Mouse (Mus musculus): ENCODE data around the gene Hexim2. TPM values are rescaled to one million over a fixed set of nuclear protein-coding genes. Genes with fewer than 3 reads are reported as not detected.
A peak's percentile ranks its signal among the peaks of the same experiment; 100 is the strongest.

Gene Hexim2
- 6.8 and 9.5 TPM in 2 replicates for polyA plus RNA-seq (2014; fragmentation: Nextera tagmentation; extraction: Ambion mirVana)

DNA sequence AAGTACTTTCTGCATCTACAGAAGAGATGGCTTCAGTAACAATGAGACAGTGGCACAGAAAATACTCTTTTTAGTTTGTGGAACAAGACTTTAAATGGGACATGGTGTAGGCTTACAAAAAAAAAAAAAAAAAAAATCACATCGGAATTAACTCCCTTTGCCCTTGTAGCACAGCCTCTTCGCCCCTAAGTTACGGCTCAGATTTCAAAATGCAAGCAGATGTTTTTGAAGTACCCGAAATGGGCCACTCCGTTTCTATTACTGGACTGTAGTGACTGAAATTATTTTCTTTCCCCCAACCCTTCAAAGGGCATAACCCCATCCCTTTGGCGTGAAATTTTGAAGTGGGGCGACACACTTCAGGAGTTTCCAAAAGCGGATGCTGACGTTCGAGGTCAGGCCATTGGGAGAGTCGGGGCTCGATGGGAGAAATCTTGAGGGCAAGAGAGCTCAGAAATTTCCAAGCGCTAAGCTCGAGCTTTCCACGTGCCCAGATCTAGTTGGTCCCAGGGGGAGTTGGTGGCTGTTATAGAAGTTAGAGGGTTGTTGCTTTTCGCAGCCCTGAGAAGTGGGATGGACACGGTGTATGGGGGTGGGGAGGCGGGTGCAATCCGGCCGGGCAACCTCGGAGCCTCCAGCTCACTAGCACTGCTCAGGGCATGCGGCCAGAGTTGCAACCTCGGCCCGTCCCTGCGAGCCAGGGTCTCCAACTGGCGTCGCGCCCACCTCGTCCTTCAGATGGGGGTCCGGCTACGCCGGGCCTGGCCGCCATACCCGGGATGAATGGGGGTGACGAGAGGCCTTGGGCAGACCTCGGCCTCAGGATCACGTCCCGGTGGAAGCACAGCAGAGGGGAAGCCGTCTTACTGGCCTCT lies at the start of gene Hexim2:
TSS of gene Hexim2 (plus strand) at position 729 of the 875 bp plus-strand sequence.
- 0 out of 2 replicates have a peak, but pooled peaks cover 7% of the 10 kb centered on the region for H3K36me3 ChIP-seq (ENCODE audit: control insufficient read depth, insufficient read depth, low read length)
- peak within 1 kb of the TSS; percentile 97 for H3K27ac ChIP-seq (replicated peaks; ENCODE audit: low read depth, low read length)
- DNase-seq (ENCODE audit: low spot score): peak; percentile 76
- H3K9me3 ChIP-seq (ENCODE audit: control insufficient read depth, low read length): no peaks in the 10 kb centered on the region
- H3K4me1 ChIP-seq (ENCODE audit: control insufficient read depth, insufficient read depth, low read length): peaks cover 26% of the 10 kb centered on the region
- no peaks in the 10 kb centered on the region for H3K27me3 ChIP-seq (replicated peaks; ENCODE audit: control insufficient read depth, insufficient read depth, low read length)
- under 1% methylated on average over 21 of the region's 39 CpGs for WGBS
- ATAC-seq (ENCODE audit: low read depth): peak; percentile 38
- H3K4me2 ChIP-seq (ENCODE audit: low read depth, low read length): peak within 1 kb of the TSS; percentile 69
- peak within 1 kb of the TSS; percentile 87 for H3K4me3 ChIP-seq (ENCODE audit: low read depth, low read length)
- peak within 1 kb of the TSS; percentile 100 for H3K9ac ChIP-seq (ENCODE audit: low read depth, low read length)

DNA sequence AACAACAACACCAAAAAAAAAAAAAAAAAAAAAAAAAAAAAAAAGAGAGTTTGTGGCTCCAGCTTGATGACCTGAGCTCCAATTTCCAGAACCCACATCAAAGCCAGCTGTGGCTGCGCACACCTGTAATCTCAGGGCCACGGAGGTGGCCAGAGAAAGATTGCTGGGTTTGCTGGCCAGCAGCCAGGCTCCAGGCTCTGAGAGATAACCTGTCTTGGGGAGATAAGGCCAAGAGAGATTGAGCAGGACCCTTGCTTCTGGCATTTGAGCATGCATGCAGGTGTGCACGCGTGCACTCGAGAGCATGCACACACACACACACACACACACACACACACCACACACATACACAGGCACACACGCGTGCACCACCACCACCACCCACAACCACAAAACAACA lies 38.9 kb upstream of the Hexim2 start:
- no peak for ATAC-seq (ENCODE audit: low read depth)
- H3K36me3 ChIP-seq (ENCODE audit: control insufficient read depth, insufficient read depth, low read length): no peaks in the 10 kb centered on the region
- WGBS: 86% methylated on average over 7 of the region's 7 CpGs

DNA sequence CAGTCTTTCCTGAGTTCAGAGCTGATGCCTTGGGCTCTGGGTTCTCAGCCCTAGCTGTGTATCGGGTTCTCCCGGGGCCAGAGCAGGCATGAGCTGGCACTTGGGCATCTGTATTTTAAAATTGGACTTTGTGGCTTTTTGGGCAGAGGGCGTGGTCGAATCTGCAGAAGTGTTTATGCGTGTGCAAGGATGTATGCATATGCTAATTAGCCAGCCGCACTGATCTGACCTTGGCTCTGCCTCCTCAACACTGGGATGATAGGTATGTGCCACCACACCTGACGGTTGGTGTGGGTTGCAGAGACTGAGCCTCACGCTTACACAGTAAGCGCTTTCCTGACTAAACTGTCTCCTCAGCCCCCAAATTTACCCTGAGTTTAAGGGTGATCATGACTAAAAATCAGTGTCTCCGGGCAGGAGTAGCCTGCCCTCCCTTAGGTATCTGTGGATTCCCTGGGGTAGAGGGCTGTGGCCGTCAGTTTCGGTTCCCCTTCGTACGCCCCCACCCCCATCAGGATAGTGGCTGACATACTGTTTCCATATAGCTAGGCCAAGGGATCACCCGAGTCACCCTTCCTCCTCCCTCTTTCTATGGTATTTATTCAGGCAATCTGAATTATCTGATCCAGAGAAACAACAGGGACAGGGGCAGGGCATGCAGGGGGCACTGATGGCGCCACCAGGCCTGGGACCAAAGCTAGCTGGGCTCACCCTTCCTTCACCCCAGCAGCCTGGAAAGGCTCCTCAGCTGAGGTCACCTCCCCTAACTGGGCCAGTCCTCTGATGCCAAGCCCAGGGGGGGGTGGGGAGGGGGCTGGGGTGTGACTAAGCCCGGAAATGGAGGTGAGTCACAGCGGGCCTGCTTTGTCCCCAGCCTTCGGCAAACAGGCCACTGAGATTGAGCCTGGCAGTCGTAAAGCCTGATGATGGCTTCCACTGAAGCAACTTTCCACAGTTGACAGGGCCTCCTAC lies 38.1 kb upstream of the Hexim2 start:
- Histone ChIP-seq H3K9ac (ENCODE audit: low read depth, low read length) (no peak overlapping the region), H3K27me3 (replicated peaks; ENCODE audit: control insufficient read depth, insufficient read depth, low read length) (no peaks in the 10 kb centered on the region), H3K27ac (replicated peaks; ENCODE audit: low read depth, low read length) (no peak overlapping the region), H3K4me3 (ENCODE audit: low read depth, low read length) (no peak overlapping the region), H3K4me2 (ENCODE audit: low read depth, low read length) (no peak overlapping the region), H3K36me3 (ENCODE audit: control insufficient read depth, insufficient read depth, low read length) (no peaks in the 10 kb centered on the region), H3K9me3 (ENCODE audit: control insufficient read depth, low read length) (no peaks in the 10 kb centered on the region), H3K4me1 (ENCODE audit: control insufficient read depth, insufficient read depth, low read length) (peaks cover 7% of the 10 kb centered on the region)
- WGBS: 67% methylated on average over 20 of the region's 20 CpGs
- DNase-seq (ENCODE audit: low spot score) (no peak), ATAC-seq (ENCODE audit: low read depth) (no peak)

More for the DNA sequence above, 38.9 kb upstream of the Hexim2 start:
- Histone ChIP-seq H3K4me3 (ENCODE audit: low read depth, low read length) (no peak overlapping the region), H3K27ac (replicated peaks; ENCODE audit: low read depth, low read length) (no peak overlapping the region), H3K4me2 (ENCODE audit: low read depth, low read length) (no peak overlapping the region), H3K9ac (ENCODE audit: low read depth, low read length) (no peak overlapping the region), H3K9me3 (ENCODE audit: control insufficient read depth, low read length) (no peaks in the 10 kb centered on the region), H3K4me1 (ENCODE audit: control insufficient read depth, insufficient read depth, low read length) (peaks cover 7% of the 10 kb centered on the region), H3K27me3 (replicated peaks; ENCODE audit: control insufficient read depth, insufficient read depth, low read length) (no peaks in the 10 kb centered on the region)
- no peak for DNase-seq (ENCODE audit: low spot score)

GRCm38 (mm10) chr11:103095107-103095670 lies 37.0 kb upstream of the Hexim2 start:
- Histone ChIP-seq H3K9me3 (ENCODE audit: control insufficient read depth, low read length) (no peaks in the 10 kb centered on the region), H3K36me3 (ENCODE audit: control insufficient read depth, insufficient read depth, low read length) (no peaks in the 10 kb centered on the region), H3K9ac (ENCODE audit: low read depth, low read length) (no peak overlapping the region), H3K27ac (replicated peaks; ENCODE audit: low read depth, low read length) (no peak overlapping the region), H3K27me3 (replicated peaks; ENCODE audit: control insufficient read depth, insufficient read depth, low read length) (peaks cover 5% of the 10 kb centered on the region), H3K4me2 (ENCODE audit: low read depth, low read length) (no peak overlapping the region), H3K4me1 (ENCODE audit: control insufficient read depth, insufficient read depth, low read length) (peaks cover 7% of the 10 kb centered on the region), H3K4me3 (ENCODE audit: low read depth, low read length) (no peak overlapping the region)
- no peak for ATAC-seq (ENCODE audit: low read depth)
- DNase-seq (ENCODE audit: low spot score): no peak
- WGBS: 73% methylated on average over 9 of the region's 9 CpGs

DNA sequence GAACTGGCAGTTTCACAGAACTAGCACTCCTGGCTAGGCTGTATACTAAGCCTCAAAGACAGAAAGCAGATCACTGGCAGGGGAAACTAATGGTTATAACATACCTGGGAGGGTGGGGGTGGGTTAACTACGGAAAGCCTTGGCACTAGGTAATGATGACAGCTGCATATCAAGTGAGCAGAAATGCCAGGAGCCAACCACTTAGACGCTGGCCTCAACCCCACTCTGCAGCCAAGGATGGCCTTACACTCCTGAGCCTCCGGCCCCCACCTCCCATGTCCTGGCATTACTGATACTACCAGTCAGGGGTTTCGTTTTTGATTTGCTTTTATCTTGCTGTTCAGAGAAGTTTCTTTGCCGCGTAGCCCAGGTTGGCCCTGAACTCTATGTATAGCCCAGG lies 36.4 kb upstream of the Hexim2 start:
- ATAC-seq (ENCODE audit: low read depth) (no peak), DNase-seq (ENCODE audit: low spot score) (no peak)
- Histone ChIP-seq H3K9ac (ENCODE audit: low read depth, low read length) (no peak overlapping the region), H3K4me2 (ENCODE audit: low read depth, low read length) (no peak overlapping the region), H3K27me3 (replicated peaks; ENCODE audit: control insufficient read depth, insufficient read depth, low read length) (peaks cover 11% of the 10 kb centered on the region), H3K27ac (replicated peaks; ENCODE audit: low read depth, low read length) (no peak overlapping the region), H3K9me3 (ENCODE audit: control insufficient read depth, low read length) (no peaks in the 10 kb centered on the region), H3K4me3 (ENCODE audit: low read depth, low read length) (no peak overlapping the region), H3K36me3 (ENCODE audit: control insufficient read depth, insufficient read depth, low read length) (no peaks in the 10 kb centered on the region), H3K4me1 (ENCODE audit: control insufficient read depth, insufficient read depth, low read length) (peaks cover 7% of the 10 kb centered on the region)
- WGBS: 92% methylated on average over 5 of the region's 6 CpGs

DNA sequence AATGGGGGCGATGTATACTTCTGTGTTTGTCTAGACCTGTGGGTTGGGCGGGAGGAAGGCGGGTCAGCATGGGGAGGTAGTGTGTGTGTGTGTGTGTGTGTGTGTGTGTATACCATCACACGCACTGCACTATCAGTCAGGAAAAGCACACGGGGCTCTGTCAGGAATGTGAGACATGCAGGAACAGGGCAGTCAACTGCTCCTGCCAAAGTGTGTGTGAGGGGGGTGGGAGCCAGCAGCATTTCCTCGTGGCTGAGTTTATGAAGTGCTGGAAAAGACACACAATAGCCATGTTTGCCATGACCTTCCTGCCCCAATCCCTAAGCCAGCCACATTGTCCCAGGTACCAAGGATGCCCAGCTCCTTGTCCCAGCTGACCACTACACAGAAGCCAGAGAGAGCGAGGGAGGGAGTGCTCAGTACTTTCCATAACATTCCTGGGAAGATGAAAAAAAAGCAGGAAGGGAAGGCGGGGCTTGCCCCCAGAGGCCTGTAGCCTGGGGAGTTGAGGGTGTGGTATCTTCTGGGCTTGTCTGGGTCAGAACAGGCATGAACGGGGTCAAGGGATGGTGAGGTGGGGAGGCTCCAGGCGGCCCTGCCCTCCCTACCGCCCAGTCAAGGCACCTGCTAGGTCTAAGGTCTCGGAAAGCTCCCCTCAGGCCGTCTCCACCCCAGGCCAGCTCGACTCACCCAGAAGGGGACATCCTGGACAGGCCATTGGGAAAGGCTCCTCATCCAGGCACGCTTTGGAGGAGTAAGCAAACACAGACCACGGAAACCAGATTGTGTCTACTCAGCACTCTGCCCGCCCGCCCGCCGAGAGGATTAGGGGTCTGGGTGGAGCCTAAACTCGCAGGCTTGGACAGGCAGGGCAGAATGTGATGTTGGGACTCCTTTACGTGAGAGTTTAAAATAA lies 35.0 kb upstream of the Hexim2 start:
- Histone ChIP-seq H3K9me3 (ENCODE audit: control insufficient read depth, low read length) (no peaks in the 10 kb centered on the region), H3K27ac (replicated peaks; ENCODE audit: low read depth, low read length) (peak overlapping the region; percentile 58), H3K36me3 (ENCODE audit: control insufficient read depth, insufficient read depth, low read length) (no peaks in the 10 kb centered on the region), H3K27me3 (replicated peaks; ENCODE audit: control insufficient read depth, insufficient read depth, low read length) (peaks cover 18% of the 10 kb centered on the region), H3K4me3 (ENCODE audit: low read depth, low read length) (peak overlapping the region; percentile 18), H3K9ac (ENCODE audit: low read depth, low read length) (peak overlapping the region; percentile 48), H3K4me1 (ENCODE audit: control insufficient read depth, insufficient read depth, low read length) (peaks cover 17% of the 10 kb centered on the region), H3K4me2 (ENCODE audit: low read depth, low read length) (peak overlapping the region; percentile 47)
- DNase-seq (ENCODE audit: low spot score) (peak; percentile 73), ATAC-seq (ENCODE audit: low read depth) (peak; percentile 60)
- WGBS: 28% methylated on average over 19 of the region's 22 CpGs

- H3K9ac ChIP-seq (ENCODE audit: low read depth, low read length): no peak overlapping the region
- 61% methylated on average over 11 of the region's 11 CpGs for WGBS
These were observed 33.6 kb upstream of the Hexim2 start for GRCm38 (mm10) chr11:103098531-103099190.

More at GRCm38 (mm10) chr11:103098531-103099190, 33.6 kb upstream of the Hexim2 start:
- H3K27ac ChIP-seq (replicated peaks; ENCODE audit: low read depth, low read length): no peak overlapping the region
- H3K27me3 ChIP-seq (replicated peaks; ENCODE audit: control insufficient read depth, insufficient read depth, low read length): peaks cover 19% of the 10 kb centered on the region
- H3K4me2 ChIP-seq (ENCODE audit: low read depth, low read length): no peak overlapping the region
- ATAC-seq (ENCODE audit: low read depth) (no peak), DNase-seq (ENCODE audit: low spot score) (no peak)
- no peaks in the 10 kb centered on the region for H3K36me3 ChIP-seq (ENCODE audit: control insufficient read depth, insufficient read depth, low read length)
- no peaks in the 10 kb centered on the region for H3K9me3 ChIP-seq (ENCODE audit: control insufficient read depth, low read length)
- H3K4me1 ChIP-seq (ENCODE audit: control insufficient read depth, insufficient read depth, low read length): peaks cover 20% of the 10 kb centered on the region
- H3K4me3 ChIP-seq (ENCODE audit: low read depth, low read length): no peak overlapping the region
